Mouse (Mus musculus): ENCODE measurements around the gene Rpsa. TPM values are rescaled to one million over a fixed set of nuclear protein-coding genes. Genes with fewer than 3 reads are reported as not detected.

Gene Rpsa
- total and polyA plus RNA-seq, 3 experiments: 726 to 4,532 (median 1,827) TPM

DNA sequence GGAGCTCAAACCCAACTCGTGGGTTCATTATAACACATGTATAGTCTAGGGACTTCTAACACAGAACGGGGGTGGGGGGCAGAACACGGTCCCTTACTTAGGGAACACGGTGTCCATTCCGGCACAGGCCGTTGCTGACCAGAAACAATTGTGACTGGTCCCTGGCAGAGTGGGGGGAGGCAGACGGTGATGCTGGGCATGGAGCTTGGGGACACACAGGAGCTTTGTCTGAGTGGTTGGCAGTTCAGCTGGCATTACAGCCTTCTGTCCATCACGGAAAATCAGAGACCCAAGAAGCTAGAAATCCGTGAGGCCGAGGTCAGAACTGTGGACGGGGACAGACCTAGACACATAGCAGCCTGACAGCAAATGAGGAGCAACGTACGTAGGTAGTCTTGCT lies 17.0 kb downstream of the Rpsa start:
- TF ChIP-seq E2F4 (IDR thresholded peaks at IDR 0.05; ENCODE audit: borderline replicate concordance, low read depth, low read length) (no peak), MYB (IDR thresholded peaks at IDR 0.05; ENCODE audit: low read depth, low read length) (no peak), UBTF (IDR thresholded peaks at IDR 0.05; ENCODE audit: borderline replicate concordance, insufficient read depth, low read depth, low read length) (no peak), ELF1 (IDR thresholded peaks at IDR 0.05; ENCODE audit: low read depth, low read length) (no peak), USF1 (IDR thresholded peaks at IDR 0.05; ENCODE audit: low read depth, low read length) (no peak), POLR2A (IDR thresholded peaks at IDR 0.05; ENCODE audit: control insufficient read depth in 1 of 2, insufficient read depth in 1 of 2, low read depth in 1 of 2, low read length in 2 of 2, poor library complexity in 1 of 2) (no peak), SIN3A (IDR thresholded peaks at IDR 0.05; ENCODE audit: low read length) (no peak), USF2 (IDR thresholded peaks at IDR 0.05; ENCODE audit: borderline replicate concordance in 1 of 2, insufficient read depth in 1 of 2, low read depth in 1 of 2, low read length in 2 of 2) (no peak), HCFC1 (IDR thresholded peaks at IDR 0.05; ENCODE audit: low read depth, low read length) (no peak), NRF1 (IDR thresholded peaks at IDR 0.05; ENCODE audit: insufficient read depth, low read depth, low read length, poor library complexity, severe bottlenecking) (no peak), ZKSCAN1 (IDR thresholded peaks at IDR 0.05; ENCODE audit: low read depth, low read length) (no peak), MAZ (IDR thresholded peaks at IDR 0.05; ENCODE audit: low read depth, low read length) (no peak), GABPA (IDR thresholded peaks at IDR 0.05; ENCODE audit: low read depth, low read length) (no peak), CTCF (IDR thresholded peaks at IDR 0.05 in 2 of 3, conservative IDR thresholded peaks at IDR 0.05 in 1 of 3; ENCODE audit: control insufficient read depth in 1 of 3, insufficient read depth in 1 of 3, low read depth in 2 of 3, low read length in 3 of 3, poor library complexity in 1 of 3, severe bottlenecking in 1 of 3) (no peak), ZMIZ1 (IDR thresholded peaks at IDR 0.05; ENCODE audit: low read depth, low read length) (no peak), MAX (IDR thresholded peaks at IDR 0.05; ENCODE audit: low read length) (no peak), SMC3 (IDR thresholded peaks at IDR 0.05; ENCODE audit: low read depth, low read length) (no peak), TCF12 (IDR thresholded peaks at IDR 0.05; ENCODE audit: low read depth, low read length) (no peak), CHD1 (IDR thresholded peaks at IDR 0.05; ENCODE audit: low read depth, low read length) (no peak)
- peaks cover 12 to 13% of the 10 kb centered on the region in 2 experiments for H3K27me3 ChIP-seq (ENCODE audit: control insufficient read depth in 1 of 2, insufficient read depth in 2 of 2, low read length in 2 of 2)
- no peak for DNase-seq (ENCODE audit: low read depth, low spot score)
- H3K79me2 ChIP-seq (ENCODE audit: control insufficient read depth, insufficient read depth, low read length, poor library complexity): no peaks in the 10 kb centered on the region
- H3K9me3 ChIP-seq (replicated peaks; ENCODE audit: insufficient read depth, low read length): no peaks in the 10 kb centered on the region
- no peaks in the 10 kb centered on the region for H3K4me1 ChIP-seq (ENCODE audit: control insufficient read depth in 1 of 2, insufficient read depth in 2 of 2, low read length in 2 of 2)
- no peaks in the 10 kb centered on the region for H3K36me3 ChIP-seq (ENCODE audit: control insufficient read depth in 1 of 2, insufficient read depth in 2 of 2, low read length in 2 of 2)
- no peak overlapping the region for H3K9ac ChIP-seq (ENCODE audit: control insufficient read depth, low read depth, low read length, poor library complexity, severe bottlenecking)
- H3K27ac ChIP-seq (ENCODE audit: control insufficient read depth, low read depth, low read length): no peak overlapping the region
- no peak overlapping the region for H3K4me3 ChIP-seq (ENCODE audit: control insufficient read depth in 1 of 2, insufficient read depth in 1 of 2, low read depth in 2 of 2, low read length in 2 of 2)

DNA sequence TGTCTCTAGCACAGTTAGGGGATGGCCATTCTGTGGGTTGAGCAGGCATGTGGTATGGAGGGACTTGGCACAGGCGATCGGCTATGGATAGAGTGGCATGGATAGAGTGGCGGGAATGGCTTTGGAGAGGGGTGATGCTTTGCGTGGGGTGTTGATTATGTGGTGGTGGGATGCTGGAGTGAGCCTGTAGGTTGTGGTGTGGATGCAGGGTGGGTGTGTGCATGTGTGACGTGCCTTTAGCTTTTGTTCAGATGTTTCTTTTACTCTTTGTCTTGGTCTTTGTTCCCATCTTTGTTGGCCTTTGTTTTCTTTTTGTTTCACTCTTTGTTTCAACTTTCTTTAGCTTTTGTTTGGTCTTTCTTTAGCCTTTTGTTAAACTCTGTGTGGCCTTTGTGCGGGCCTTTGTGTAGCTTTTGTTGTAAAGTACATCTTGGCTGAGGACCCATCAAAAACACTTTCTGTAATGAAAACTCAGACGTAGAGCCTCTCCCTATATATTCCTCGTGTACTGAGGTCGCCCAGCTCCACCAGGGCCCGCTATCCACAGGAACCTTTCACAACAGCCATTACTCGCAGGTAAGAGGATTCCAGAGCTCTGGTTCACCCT lies 21.8 kb downstream of the Rpsa start, which contains the start of gene Mobp:
Gene Mobp, plus strand, starts transcription at position 486 of the 607 bp plus-strand sequence.
- Histone ChIP-seq H3K27ac (ENCODE audit: control insufficient read depth, low read depth, low read length) (no peak within 1 kb of the TSS), H3K27me3 (ENCODE audit: control insufficient read depth in 1 of 2, insufficient read depth in 2 of 2, low read length in 2 of 2) (peaks cover 18 to 21% of the 10 kb centered on the region in 2 experiments), H3K9me3 (replicated peaks; ENCODE audit: insufficient read depth, low read length) (no peaks in the 10 kb centered on the region), H3K79me2 (ENCODE audit: control insufficient read depth, insufficient read depth, low read length, poor library complexity) (no peaks in the 10 kb centered on the region), H3K4me3 (ENCODE audit: control insufficient read depth in 1 of 2, insufficient read depth in 1 of 2, low read depth in 2 of 2, low read length in 2 of 2) (no peak within 1 kb of the TSS), H3K36me3 (ENCODE audit: control insufficient read depth in 1 of 2, insufficient read depth in 2 of 2, low read length in 2 of 2) (no peaks in the 10 kb centered on the region), H3K9ac (ENCODE audit: control insufficient read depth, low read depth, low read length, poor library complexity, severe bottlenecking) (no peak within 1 kb of the TSS), H3K4me1 (ENCODE audit: control insufficient read depth in 1 of 2, insufficient read depth in 2 of 2, low read length in 2 of 2) (no peaks in the 10 kb centered on the region)
- no peak for DNase-seq (ENCODE audit: low read depth, low spot score)
- TF ChIP-seq CHD1 (IDR thresholded peaks at IDR 0.05; ENCODE audit: low read depth, low read length) (no peak), TAL1 (IDR thresholded peaks at IDR 0.05; ENCODE audit: low read length) (no peak), ZKSCAN1 (IDR thresholded peaks at IDR 0.05; ENCODE audit: low read depth, low read length) (no peak), GATA1 (IDR thresholded peaks at IDR 0.05; ENCODE audit: low read depth, low read length) (no peak), RCOR1 (IDR thresholded peaks at IDR 0.05; ENCODE audit: low read depth, low read length) (no peak), NELFE (IDR thresholded peaks at IDR 0.05; ENCODE audit: low read depth, low read length) (no peak), KAT2A (conservative IDR thresholded peaks at IDR 0.05; ENCODE audit: low read depth, low read length) (no peak), E2F4 (IDR thresholded peaks at IDR 0.05; ENCODE audit: borderline replicate concordance, low read depth, low read length) (no peak), HCFC1 (IDR thresholded peaks at IDR 0.05; ENCODE audit: low read depth, low read length) (no peak), MYB (IDR thresholded peaks at IDR 0.05; ENCODE audit: low read depth, low read length) (no peak), RAD21 (IDR thresholded peaks at IDR 0.05; ENCODE audit: low read depth, low read length) (no peak), CHD2 (IDR thresholded peaks at IDR 0.05; ENCODE audit: low read length) (no peak), MEF2A (IDR thresholded peaks at IDR 0.05; ENCODE audit: extremely low read depth, insufficient replicate concordance, low read depth, low read length, poor library complexity, severe bottlenecking) (no peak), MAX (IDR thresholded peaks at IDR 0.05; ENCODE audit: low read length) (no peak), ELF1 (IDR thresholded peaks at IDR 0.05; ENCODE audit: low read depth, low read length) (no peak)
